Mouse (Mus musculus) intestine, postnatal 0 days (tissue): ENCODE data around the gene Sirt6. TPM values are rescaled to one million over a fixed set of nuclear protein-coding genes. Genes with fewer than 3 reads are reported as not detected.
A peak's percentile ranks its signal among the peaks of the same experiment; 100 is the strongest.
"Not testable (repeated sequence)": the region's sequence is repeated elsewhere in the genome, so short reads cannot be mapped to it uniquely, and the experiment has no call there.

ENCODE experiments used
- ATAC-seq: fragments of 200-750 bp; cut with Nextera tagmentation; 2 replicates; pipeline ENCODE4 v1.8.0; 2017; ENCODE audit warnings: mild to moderate bottlenecking, moderate TSS enrichment, moderate library complexity
- H3K27ac ChIP-seq: fragments of 300-500 bp; sonication (generic); 2 replicates; pipeline ENCODE4 v1.5.1; 2014; ENCODE audit warnings: mild to moderate bottlenecking, low read depth, low read length, moderate library complexity
- H3K27me3 ChIP-seq: fragments of 300-500 bp; sonication (generic); replicated peaks from 2 replicates; pipeline ENCODE4 v1.6.1; 2014; ENCODE audit warnings: low read length, mixed read lengths; ENCODE audit not compliant: control insufficient read depth, insufficient read depth
- H3K36me3 ChIP-seq: fragments of 300-500 bp; sonication (generic); 2 replicates; pipeline ENCODE4 v1.6.1; 2014; ENCODE audit warnings: mild to moderate bottlenecking, moderate library complexity; ENCODE audit not compliant: control insufficient read depth, insufficient read depth
- H3K4me1 ChIP-seq: fragments of 300-500 bp; sonication (generic); replicated peaks from 2 replicates; pipeline ENCODE4 v1.6.1; 2014; ENCODE audit warnings: antibody characterized with exemption, low read length, mixed read lengths; ENCODE audit not compliant: control insufficient read depth, insufficient read depth
- H3K4me2 ChIP-seq: fragments of 300-500 bp; sonication (generic); replicated peaks from 2 replicates; pipeline ENCODE4 v1.6.1; 2014; ENCODE audit warnings: low read depth, mild to moderate bottlenecking, moderate library complexity
- H3K4me3 ChIP-seq: fragments of 300-500 bp; sonication (generic); 2 replicates; pipeline ENCODE4 v1.5.1; 2014; ENCODE audit warnings: low read depth, low read length
- H3K9ac ChIP-seq: fragments of 300-500 bp; sonication (generic); 2 replicates; pipeline ENCODE4 v1.6.1; 2014; ENCODE audit warnings: mild to moderate bottlenecking, low read depth, low read length
- H3K9me3 ChIP-seq: fragments of 300-500 bp; sonication (generic); 2 replicates; pipeline ENCODE4 v1.6.1; 2016; ENCODE audit warnings: mixed run types; ENCODE audit not compliant: control insufficient read depth
- CTCF ChIP-seq: sonication (generic); IDR thresholded peaks from 2 replicates; pipeline ENCODE4 v1.5.1; 2016; ENCODE audit warnings: low read depth, mild to moderate bottlenecking, control low read depth, antibody characterized with exemption, moderate library complexity
- WGBS: fragments of 180-500 bp; shearing (Covaris S2); extraction: QIAGEN DNeasy Blood & Tissue Kit; methylation state at CpG from one replicate; pipeline ENCODE4 v1.1.7; 2014; 5-methylcytosine and 5-hydroxymethylcytosine counted together
- polyA plus RNA-seq: library from polyadenylated mRNA; unstranded; fragments of >200 nt; fragmentation: Nextera tagmentation; extraction: Ambion mirVana; gene quantifications from 2 replicates; pipeline ENCODE4 v1.2.1, GENCODE M21; 2015

Gene Sirt6
- 13.5 and 13.9 TPM in 2 replicates for polyA plus RNA-seq

GRCm38 (mm10) chr10:81626994-81627835 is at the start of gene Sirt6:
TSS of gene Sirt6 (minus strand) at chr10:81627797.
- TF ChIP-seq CTCF = no peak
- WGBS = 4% methylated on average over 40 of the region's 40 CpGs
- Histone ChIP-seq H3K36me3 (peaks cover 16% of the 10 kb centered on the region), H3K9me3 (no peaks in the 10 kb centered on the region), H3K4me2 (peak within 1 kb of the TSS; percentile 83), H3K27me3 (no peaks in the 10 kb centered on the region), H3K4me1 (peaks cover 8% of the 10 kb centered on the region; the same call in 1 of the 2 replicates), H3K9ac (peak within 1 kb of the TSS; percentile 62), H3K27ac (peak within 1 kb of the TSS; percentile 91), H3K4me3 (peak within 1 kb of the TSS; percentile 72)
- peak; percentile 90 for ATAC-seq

- no peak overlapping the region for H3K4me2 ChIP-seq
- no peaks in the 10 kb centered on the region for H3K27me3 ChIP-seq
- H3K9me3 ChIP-seq = peaks cover 28% of the 10 kb centered on the region; the same call in 1 of the 2 replicates
- TF ChIP-seq CTCF = no peak
- H3K36me3 ChIP-seq = peaks cover 14% of the 10 kb centered on the region
- H3K27ac ChIP-seq = no peak overlapping the region
- 96% methylated on average over 2 of the region's 2 CpGs for WGBS
- ATAC-seq = no peak
- H3K9ac ChIP-seq = no peak overlapping the region
- H3K4me1 ChIP-seq = no peaks in the 10 kb centered on the region
- no peak overlapping the region for H3K4me3 ChIP-seq
Measured at GRCm38 (mm10) chr10:81656174-81656573, 28.6 kb upstream of the Sirt6 start.

GRCm38 (mm10) chr10:81655178-81655577 is 27.6 kb upstream of the Sirt6 start:
- Histone ChIP-seq H3K4me2 (no peak overlapping the region), H3K36me3 (peaks cover 14% of the 10 kb centered on the region), H3K27me3 (no peaks in the 10 kb centered on the region), H3K9ac (no peak overlapping the region), H3K9me3 (peaks cover 28% of the 10 kb centered on the region; the same call in 1 of the 2 replicates), H3K27ac (no peak overlapping the region), H3K4me1 (no peaks in the 10 kb centered on the region), H3K4me3 (no peak overlapping the region)
- WGBS = 92% methylated on average over 10 of the region's 10 CpGs
- no peak for ATAC-seq
- TF ChIP-seq CTCF = no peak

GRCm38 (mm10) chr10:81648803-81649775 is 21.5 kb upstream of the Sirt6 start, which contains the start of gene Gm10778:
TSS of gene Gm10778 (plus strand) at chr10:81649059.
- not testable (repeated sequence) for H3K4me1 ChIP-seq, H3K9me3 ChIP-seq, H3K36me3 ChIP-seq, H3K27me3 ChIP-seq
- ATAC-seq = peak; percentile 93
- peak within 1 kb of the TSS; percentile 66 for H3K4me2 ChIP-seq
- peak within 1 kb of the TSS; percentile 80 for H3K27ac ChIP-seq
- WGBS = 3% methylated on average over 24 of the region's 52 CpGs
- H3K9ac ChIP-seq = peak within 1 kb of the TSS; percentile 65
- H3K4me3 ChIP-seq = peak within 1 kb of the TSS; percentile 48

DNA sequence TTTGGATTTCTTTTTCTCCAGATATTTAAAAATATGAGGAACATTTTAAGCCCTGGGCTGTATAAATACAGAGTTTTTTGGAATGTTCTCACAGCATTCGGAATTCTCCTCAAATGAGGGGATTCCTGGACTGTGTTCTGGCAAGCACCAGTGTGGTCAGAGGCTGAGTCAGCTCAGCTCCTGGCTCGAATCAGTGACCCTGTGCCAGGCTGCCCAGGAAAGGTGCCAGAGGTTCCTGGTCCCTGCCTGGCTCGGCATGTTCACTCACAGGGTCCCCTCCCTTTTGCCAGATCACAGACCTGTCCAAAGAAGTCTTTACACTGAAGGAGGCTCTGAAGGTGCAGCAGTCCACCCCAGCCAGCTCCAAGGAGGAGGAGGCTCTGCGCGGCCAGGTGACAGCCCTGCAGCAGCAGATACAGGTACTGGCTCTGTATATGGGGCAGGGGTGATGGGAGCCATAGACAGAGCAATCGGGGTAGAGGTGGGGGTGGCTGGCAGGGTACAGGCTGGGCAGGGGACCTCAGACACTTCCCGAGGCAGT is 18.5 kb upstream of the Sirt6 start:
- Histone ChIP-seq H3K4me2 (no peak overlapping the region), H3K4me3 (no peak overlapping the region), H3K9me3 (no peaks in the 10 kb centered on the region), H3K36me3 (no peaks in the 10 kb centered on the region; the same call in 1 of the 2 replicates), H3K4me1 (0 out of 2 replicates have a peak, but pooled peaks cover 4% of the 10 kb centered on the region), H3K27me3 (no peaks in the 10 kb centered on the region), H3K27ac (no peak overlapping the region), H3K9ac (no peak overlapping the region)
- WGBS = 88% methylated on average over 7 of the region's 7 CpGs
- ATAC-seq = no peak
- TF ChIP-seq CTCF = no peak
